Mouse (Mus musculus) heart, adult 18-20 months (tissue): ENCODE measurements around the gene Plppr3. TPM values are rescaled to one million over a fixed set of nuclear protein-coding genes. Genes with fewer than 3 reads are reported as not detected.

Source experiments
- DNase-seq, 2 experiments: peaks; one replicate each; pipeline ENCODE4 v3.0.0; 2021 to 2022; ENCODE audit warnings: mixed read lengths in 1 of 2
- total RNA-seq, 2 experiments: library from RNA; stranded (reverse); gene quantifications; 2 replicates each; pipeline ENCODE4 v1.2.3; 2021

The Plppr3 gene
- total RNA-seq, 2 experiments from 2014 or later: 0.12 to 0.18 TPM

- peak in 1 of 2 experiments; percentile 57 for DNase-seq
Observed at GRCm38 (mm10) chr10:79865801-79866295, 8.6 kb downstream of the Plppr3 start.

DNA sequence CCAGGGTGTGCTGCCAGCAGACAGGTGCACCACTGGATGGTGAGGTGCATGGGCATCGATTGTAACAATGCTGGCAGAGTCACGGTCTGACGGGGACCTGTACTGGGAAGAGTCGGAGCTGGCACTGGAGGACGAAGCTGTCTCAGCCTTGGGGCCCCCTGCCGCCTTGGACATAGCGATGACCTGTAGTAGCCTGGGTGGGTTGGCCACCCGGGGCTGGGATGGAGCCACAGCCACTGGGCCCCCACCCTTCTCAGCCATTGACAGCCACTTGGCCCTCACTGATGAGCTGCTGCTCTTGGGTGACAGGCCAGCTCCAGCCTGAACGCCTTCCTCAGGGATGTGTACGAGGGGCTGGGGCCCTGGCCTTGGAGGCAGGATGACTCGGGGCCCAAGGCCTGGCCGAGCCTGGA is 9.2 kb downstream of the Plppr3 start:
- no peak for DNase-seq

- no peak for DNase-seq
Observed at GRCm38 (mm10) chr10:79864351-79865188, 9.9 kb downstream of the Plppr3 start.

- DNase-seq: no peak
Observed at GRCm38 (mm10) chr10:79862925-79863324, 11.5 kb downstream of the Plppr3 start.

GRCm38 (mm10) chr10:79862049-79862788 is 12.2 kb downstream of the Plppr3 start:
- no peak for DNase-seq

- DNase-seq: no peak
Observed at GRCm38 (mm10) chr10:79861230-79862048, 13.0 kb downstream of the Plppr3 start.

- DNase-seq: no peak
Observed at GRCm38 (mm10) chr10:79860079-79860911, 14.1 kb downstream of the Plppr3 start.

DNA sequence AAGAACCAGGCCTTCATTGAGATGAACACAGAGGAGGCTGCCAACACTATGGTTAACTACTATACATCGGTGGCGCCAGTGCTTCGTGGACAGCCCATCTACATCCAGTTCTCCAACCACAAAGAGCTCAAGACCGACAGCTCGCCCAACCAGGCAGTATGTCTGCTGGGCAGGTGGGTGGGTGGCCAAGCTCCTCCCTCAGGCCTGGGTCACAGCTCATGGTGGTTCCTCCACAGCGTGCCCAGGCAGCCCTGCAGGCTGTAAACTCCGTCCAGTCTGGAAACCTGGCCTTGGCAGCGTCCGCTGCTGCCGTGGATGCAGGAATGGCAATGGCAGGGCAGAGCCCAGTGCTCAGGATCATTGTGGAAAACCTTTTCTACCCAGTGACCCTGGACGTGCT is 15.3 kb downstream of the Plppr3 start:
- DNase-seq: no peak

GRCm38 (mm10) chr10:79858416-79859074 is 15.9 kb downstream of the Plppr3 start:
- peak; percentile 77 to 81 for DNase-seq

- DNase-seq: no peak
Observed at GRCm38 (mm10) chr10:79857894-79858293, 16.5 kb downstream of the Plppr3 start.

GRCm38 (mm10) chr10:79857452-79857811 is 17.0 kb downstream of the Plppr3 start:
- DNase-seq: peak; percentile 73 to 86

- no peak for DNase-seq
Observed at GRCm38 (mm10) chr10:79856704-79857451, 17.6 kb downstream of the Plppr3 start.

- DNase-seq: peak in 1 of 2 experiments; percentile 20
Observed at GRCm38 (mm10) chr10:79856280-79856679, 18.2 kb downstream of the Plppr3 start.

DNA sequence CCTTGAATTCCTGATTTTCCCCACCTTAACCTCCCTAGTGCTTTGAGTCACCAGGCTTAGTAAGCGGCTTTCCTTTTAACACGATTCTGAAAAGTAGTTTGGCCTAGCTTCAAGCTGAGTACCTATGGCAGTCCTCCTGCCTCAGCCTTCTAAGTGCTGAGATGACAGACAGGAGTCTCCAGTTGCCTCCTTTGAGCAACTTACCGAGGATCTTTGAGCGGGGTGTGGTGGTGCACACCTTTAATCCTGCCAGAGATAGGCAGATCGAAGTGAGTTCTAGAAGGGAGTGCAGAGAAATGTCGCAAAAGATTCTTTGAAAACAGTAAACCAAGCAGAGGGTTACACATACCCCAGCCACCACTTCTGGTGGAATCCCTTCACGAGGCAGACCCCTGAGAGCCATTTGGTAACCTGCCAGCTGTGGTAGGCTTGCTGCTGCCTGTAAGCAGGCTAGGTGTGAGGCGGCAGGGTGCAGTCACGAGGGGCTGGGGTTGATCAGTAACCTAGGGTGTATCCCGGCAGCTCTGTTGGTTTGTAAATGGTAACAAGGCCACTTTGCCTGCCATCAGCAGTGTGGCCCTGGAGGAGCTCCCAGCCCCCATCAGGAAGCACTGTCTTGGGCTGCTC is 18.8 kb downstream of the Plppr3 start:
- peak; percentile 43 to 49 for DNase-seq

- DNase-seq: peak; percentile 69 to 71
Observed at GRCm38 (mm10) chr10:79854801-79855541, 19.5 kb downstream of the Plppr3 start.

- peak; percentile 99 for DNase-seq
Observed at GRCm38 (mm10) chr10:79853860-79854795, 20.3 kb downstream of the Plppr3 start, which contains the start of gene Ptbp1. Gene Ptbp1 (plus strand): TSS chr10:79854427.

GRCm38 (mm10) chr10:79853392-79853791 is 21.0 kb downstream of the Plppr3 start:
- peak; percentile 97 to 98 for DNase-seq
